Mouse (Mus musculus) monocyte, adult 5-6 weeks (primary cell): ENCODE results near the gene Ephb1. TPM values are rescaled to one million over a fixed set of nuclear protein-coding genes. Genes with fewer than 3 reads are reported as not detected.

ENCODE experiments used
- ATAC-seq: fragments of 153-309, 156-312 bp; replicated peaks from 2 replicates; pipeline ENCODE4 v1.8.0; 2017; ENCODE audit warnings: mild to moderate bottlenecking; ENCODE audit not compliant: low TSS enrichment, insufficient number of reproducible peaks, severe bottlenecking, poor library complexity, low FRiP score
- total RNA-seq: library from RNA; stranded (forward); fragments of 200-1000, 200-491, 200-594 nt; gene quantifications from 3 replicates; pipeline ENCODE4 v1.2.3, GENCODE M21; 2017

Gene Ephb1
- total RNA-seq, 1 experiment from 2014 or later = not detected

- ATAC-seq = no peak
Measured at GRCm38 (mm10) chr9:102115326-102115725, 239.2 kb downstream of the Ephb1 start.

GRCm38 (mm10) chr9:102111471-102111870, 243.0 kb downstream of the Ephb1 start:
- no peak for ATAC-seq

GRCm38 (mm10) chr9:102107978-102108377, 246.5 kb downstream of the Ephb1 start:
- no peak for ATAC-seq

- ATAC-seq = no peak
Measured at GRCm38 (mm10) chr9:102107213-102107612, 247.3 kb downstream of the Ephb1 start.

GRCm38 (mm10) chr9:102096825-102097224, 257.7 kb downstream of the Ephb1 start:
- ATAC-seq = no peak

GRCm38 (mm10) chr9:102088598-102088997, 265.9 kb downstream of the Ephb1 start:
- ATAC-seq = no peak

GRCm38 (mm10) chr9:102086053-102086706, 268.3 kb downstream of the Ephb1 start:
- ATAC-seq = no peak

- no peak for ATAC-seq
Measured at GRCm38 (mm10) chr9:102085477-102085876, 269.0 kb downstream of the Ephb1 start.

- no peak for ATAC-seq
Measured at GRCm38 (mm10) chr9:102080934-102081333, 273.6 kb downstream of the Ephb1 start.

GRCm38 (mm10) chr9:102079151-102079550, 275.3 kb downstream of the Ephb1 start:
- no peak for ATAC-seq

GRCm38 (mm10) chr9:102078238-102078637, 276.3 kb downstream of the Ephb1 start:
- no peak for ATAC-seq

GRCm38 (mm10) chr9:102075539-102075938, 279.0 kb downstream of the Ephb1 start:
- ATAC-seq = no peak

GRCm38 (mm10) chr9:102073404-102073803, 281.1 kb downstream of the Ephb1 start:
- no peak for ATAC-seq

GRCm38 (mm10) chr9:102069151-102069882, 285.2 kb downstream of the Ephb1 start:
- ATAC-seq = no peak

GRCm38 (mm10) chr9:102066601-102067000, 287.9 kb downstream of the Ephb1 start:
- no peak for ATAC-seq

GRCm38 (mm10) chr9:102045886-102046285, 308.6 kb downstream of the Ephb1 start:
- no peak for ATAC-seq

- ATAC-seq = no peak
Measured at GRCm38 (mm10) chr9:102045111-102045861, 309.2 kb downstream of the Ephb1 start.

GRCm38 (mm10) chr9:102039011-102039733, 315.3 kb downstream of the Ephb1 start:
- ATAC-seq = no peak

GRCm38 (mm10) chr9:102036132-102036531, 318.4 kb downstream of the Ephb1 start:
- ATAC-seq = no peak
